Mouse (Mus musculus): ENCODE results near the gene Sgms1. TPM values are rescaled to one million over a fixed set of nuclear protein-coding genes. Genes with fewer than 3 reads are reported as not detected.

Gene Sgms1
- polyA plus RNA-seq, 1 experiment from 2014 or later: 17.4 TPM

- 71% methylated on average over 4 of the region's 4 CpGs for WGBS
- no peaks in the 10 kb centered on the region for H3K4me1 ChIP-seq (replicated peaks; ENCODE audit: control insufficient read depth, insufficient read depth, low read length)
- no peaks in the 10 kb centered on the region for H3K27me3 ChIP-seq (ENCODE audit: control insufficient read depth, insufficient read depth, low read length)
- no peaks in the 10 kb centered on the region for H3K36me3 ChIP-seq (ENCODE audit: control insufficient read depth, insufficient read depth, low read length)
- no peak overlapping the region for H3K4me3 ChIP-seq (ENCODE audit: low read depth, low read length)
- ATAC-seq (ENCODE audit: low FRiP score): no peak
- no peak overlapping the region for H3K27ac ChIP-seq (ENCODE audit: low read depth, low read length)
- H3K9ac ChIP-seq (ENCODE audit: low read depth, low read length): no peak overlapping the region
- H3K4me2 ChIP-seq (replicated peaks; ENCODE audit: low read depth, low read length): no peak overlapping the region
- no peaks in the 10 kb centered on the region for H3K9me3 ChIP-seq (ENCODE audit: control insufficient read depth, low read length)
- no peak for DNase-seq (ENCODE audit: low spot score)
Measured at GRCm38 (mm10) chr19:32304898-32305297, 84.6 kb downstream of the Sgms1 start.

DNA sequence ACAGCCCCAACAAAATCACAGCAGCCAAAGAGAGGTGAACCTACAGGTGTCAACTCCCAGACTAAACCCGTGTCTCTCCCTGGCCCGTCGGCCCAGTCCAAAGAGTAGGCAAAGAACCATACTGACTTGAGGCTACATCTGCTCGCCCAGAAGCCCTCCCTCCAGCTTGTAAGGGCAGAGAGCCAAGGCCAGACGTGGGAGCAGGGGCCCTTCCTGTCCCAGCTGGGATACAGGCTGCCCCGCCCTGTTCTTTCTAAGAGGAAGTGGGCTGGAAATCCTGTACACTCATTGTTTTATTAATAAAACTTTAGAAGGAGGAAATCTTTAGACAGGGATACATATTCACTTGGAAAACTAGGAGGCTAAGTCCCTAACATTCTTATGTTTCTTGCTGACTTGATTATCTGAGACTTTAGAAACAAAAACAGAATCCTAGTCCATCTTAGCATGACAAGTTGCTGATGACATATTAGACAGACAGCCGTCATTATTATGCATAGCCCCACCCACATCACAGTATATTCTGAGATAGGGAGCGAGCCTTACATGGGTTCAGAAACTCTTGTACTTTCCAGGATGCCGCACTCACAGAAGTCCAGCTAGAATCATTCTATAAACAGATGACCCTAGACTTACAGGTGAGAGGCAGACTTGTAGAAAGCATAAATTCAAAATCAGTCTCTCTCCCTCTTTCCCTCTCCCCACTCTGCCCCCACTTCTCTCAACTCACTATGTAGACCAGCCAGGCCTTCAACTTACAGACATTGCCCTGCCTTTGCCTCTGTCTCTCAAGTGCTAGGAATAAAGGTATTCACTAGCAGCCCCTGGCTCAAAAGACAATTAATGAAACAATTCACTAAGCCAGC, 85.3 kb downstream of the Sgms1 start:
- Histone ChIP-seq H3K4me2 (replicated peaks; ENCODE audit: low read depth, low read length) (no peak overlapping the region), H3K36me3 (ENCODE audit: control insufficient read depth, insufficient read depth, low read length) (no peaks in the 10 kb centered on the region), H3K9ac (ENCODE audit: low read depth, low read length) (no peak overlapping the region), H3K4me3 (ENCODE audit: low read depth, low read length) (no peak overlapping the region), H3K4me1 (replicated peaks; ENCODE audit: control insufficient read depth, insufficient read depth, low read length) (no peaks in the 10 kb centered on the region), H3K27ac (ENCODE audit: low read depth, low read length) (no peak overlapping the region), H3K9me3 (ENCODE audit: control insufficient read depth, low read length) (no peaks in the 10 kb centered on the region), H3K27me3 (ENCODE audit: control insufficient read depth, insufficient read depth, low read length) (no peaks in the 10 kb centered on the region)
- DNase-seq (ENCODE audit: low spot score): no peak
- 80% methylated on average over 9 of the region's 9 CpGs for WGBS
- no peak for ATAC-seq (ENCODE audit: low FRiP score)

DNA sequence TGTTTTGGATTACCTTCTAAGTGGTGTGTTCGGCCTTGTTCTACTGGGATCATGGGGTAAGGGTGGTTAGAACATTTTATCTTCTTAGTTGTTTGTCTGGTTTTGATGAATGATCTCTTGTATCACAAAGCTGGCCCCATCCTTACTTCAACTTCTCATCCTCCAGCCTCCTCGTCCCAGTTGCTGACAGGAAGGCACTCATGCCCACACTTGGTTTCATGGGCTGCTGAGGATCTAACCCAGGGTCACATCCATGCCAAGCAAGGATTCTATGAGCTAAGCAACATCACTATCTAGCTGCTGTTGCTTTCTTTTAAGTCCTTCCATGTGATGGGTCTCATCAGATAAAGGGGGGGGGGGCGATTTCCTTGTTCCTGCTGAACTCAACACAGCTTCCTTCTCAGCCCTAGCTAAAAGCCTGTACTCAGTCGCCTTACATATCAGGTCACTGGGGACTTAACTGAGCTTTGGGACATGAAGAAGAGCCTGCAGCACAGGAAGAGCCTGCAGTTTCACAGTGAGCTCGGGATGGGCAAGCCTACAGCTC, 86.6 kb downstream of the Sgms1 start:
- Histone ChIP-seq H3K4me3 (ENCODE audit: low read depth, low read length) (no peak overlapping the region), H3K9me3 (ENCODE audit: control insufficient read depth, low read length) (no peaks in the 10 kb centered on the region), H3K4me2 (replicated peaks; ENCODE audit: low read depth, low read length) (no peak overlapping the region), H3K27me3 (ENCODE audit: control insufficient read depth, insufficient read depth, low read length) (no peaks in the 10 kb centered on the region), H3K27ac (ENCODE audit: low read depth, low read length) (no peak overlapping the region), H3K36me3 (ENCODE audit: control insufficient read depth, insufficient read depth, low read length) (no peaks in the 10 kb centered on the region), H3K4me1 (replicated peaks; ENCODE audit: control insufficient read depth, insufficient read depth, low read length) (no peaks in the 10 kb centered on the region), H3K9ac (ENCODE audit: low read depth, low read length) (no peak overlapping the region)
- DNase-seq (ENCODE audit: low spot score) (no peak), ATAC-seq (ENCODE audit: low FRiP score) (no peak)
- WGBS: 81% methylated on average over 5 of the region's 5 CpGs

- Histone ChIP-seq H3K4me3 (ENCODE audit: low read depth, low read length) (no peak overlapping the region), H3K9ac (ENCODE audit: low read depth, low read length) (no peak overlapping the region), H3K4me2 (replicated peaks; ENCODE audit: low read depth, low read length) (no peak overlapping the region), H3K36me3 (ENCODE audit: control insufficient read depth, insufficient read depth, low read length) (no peaks in the 10 kb centered on the region), H3K9me3 (ENCODE audit: control insufficient read depth, low read length) (no peaks in the 10 kb centered on the region), H3K27ac (ENCODE audit: low read depth, low read length) (no peak overlapping the region), H3K4me1 (replicated peaks; ENCODE audit: control insufficient read depth, insufficient read depth, low read length) (no peaks in the 10 kb centered on the region), H3K27me3 (ENCODE audit: control insufficient read depth, insufficient read depth, low read length) (no peaks in the 10 kb centered on the region)
- 93% methylated on average over 3 of the region's 3 CpGs for WGBS
- ATAC-seq (ENCODE audit: low FRiP score): no peak
- DNase-seq (ENCODE audit: low spot score): no peak
Measured at GRCm38 (mm10) chr19:32301568-32301967, 87.9 kb downstream of the Sgms1 start.

DNA sequence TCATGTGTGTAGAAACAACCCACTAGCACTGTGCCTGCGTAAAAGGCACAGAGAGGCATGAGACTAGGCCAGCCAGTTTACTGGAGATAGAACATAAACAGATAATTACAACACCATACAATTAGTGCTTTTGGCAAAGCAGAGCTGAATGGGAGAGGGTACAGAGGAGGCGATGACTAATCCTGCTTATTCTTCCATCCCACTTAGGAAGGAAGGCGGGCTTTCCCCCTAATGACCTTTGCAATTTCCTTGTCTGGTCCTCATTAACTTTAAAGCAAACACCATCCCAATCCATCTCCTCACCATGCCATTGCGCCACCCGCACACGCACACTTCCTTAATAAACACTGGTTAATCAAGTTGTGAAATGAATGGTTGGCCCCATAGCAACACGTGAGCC, 91.3 kb downstream of the Sgms1 start:
- Histone ChIP-seq H3K4me2 (replicated peaks; ENCODE audit: low read depth, low read length) (no peak overlapping the region), H3K36me3 (ENCODE audit: control insufficient read depth, insufficient read depth, low read length) (no peaks in the 10 kb centered on the region), H3K27me3 (ENCODE audit: control insufficient read depth, insufficient read depth, low read length) (no peaks in the 10 kb centered on the region), H3K4me3 (ENCODE audit: low read depth, low read length) (no peak overlapping the region), H3K4me1 (replicated peaks; ENCODE audit: control insufficient read depth, insufficient read depth, low read length) (no peaks in the 10 kb centered on the region), H3K9me3 (ENCODE audit: control insufficient read depth, low read length) (no peaks in the 10 kb centered on the region), H3K9ac (ENCODE audit: low read depth, low read length) (no peak overlapping the region), H3K27ac (ENCODE audit: low read depth, low read length) (no peak overlapping the region)
- DNase-seq (ENCODE audit: low spot score): no peak
- WGBS: 80% methylated on average over 7 of the region's 7 CpGs
- ATAC-seq (ENCODE audit: low FRiP score): no peak

DNA sequence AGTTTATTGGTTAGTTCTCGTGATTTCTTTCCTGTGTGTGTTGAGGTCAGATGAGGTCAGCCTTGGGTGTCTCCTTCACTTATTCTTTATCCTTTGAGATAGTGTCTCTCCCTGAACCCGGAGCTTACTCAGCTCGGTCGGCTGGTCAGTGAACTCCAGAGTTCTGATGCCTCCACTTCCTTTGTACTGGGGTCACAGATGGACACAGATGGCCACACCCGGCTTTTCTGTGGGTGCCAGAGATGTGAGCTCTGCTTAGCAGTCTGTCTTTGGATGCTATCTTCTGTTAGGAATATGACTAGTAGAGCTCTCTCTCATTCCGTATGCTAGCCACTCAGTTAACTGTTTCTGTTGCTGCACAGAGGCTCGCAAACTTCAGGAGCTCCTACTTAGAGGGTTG, 92.7 kb downstream of the Sgms1 start:
- ATAC-seq (ENCODE audit: low FRiP score): no peak
- Histone ChIP-seq H3K4me3 (ENCODE audit: low read depth, low read length) (no peak overlapping the region), H3K4me1 (replicated peaks; ENCODE audit: control insufficient read depth, insufficient read depth, low read length) (no peaks in the 10 kb centered on the region), H3K27me3 (ENCODE audit: control insufficient read depth, insufficient read depth, low read length) (no peaks in the 10 kb centered on the region), H3K9ac (ENCODE audit: low read depth, low read length) (no peak overlapping the region), H3K27ac (ENCODE audit: low read depth, low read length) (no peak overlapping the region), H3K9me3 (ENCODE audit: control insufficient read depth, low read length) (no peaks in the 10 kb centered on the region), H3K4me2 (replicated peaks; ENCODE audit: low read depth, low read length) (no peak overlapping the region), H3K36me3 (ENCODE audit: control insufficient read depth, insufficient read depth, low read length) (no peaks in the 10 kb centered on the region)
- 85% methylated on average over 7 of the region's 7 CpGs for WGBS
- DNase-seq (ENCODE audit: low spot score): no peak

- no peaks in the 10 kb centered on the region for H3K4me1 ChIP-seq (replicated peaks; ENCODE audit: control insufficient read depth, insufficient read depth, low read length)
- DNase-seq (ENCODE audit: low spot score) (no peak), ATAC-seq (ENCODE audit: low FRiP score) (no peak)
- whole genome bisulfite sequencing: 86% methylated on average over 7 of the region's 7 CpGs
- no peak overlapping the region for H3K4me3 ChIP-seq (ENCODE audit: low read depth, low read length)
- H3K27me3 ChIP-seq (ENCODE audit: control insufficient read depth, insufficient read depth, low read length): no peaks in the 10 kb centered on the region
- no peak overlapping the region for H3K9ac ChIP-seq (ENCODE audit: low read depth, low read length)
- H3K36me3 ChIP-seq (ENCODE audit: control insufficient read depth, insufficient read depth, low read length): no peaks in the 10 kb centered on the region
- no peak overlapping the region for H3K4me2 ChIP-seq (replicated peaks; ENCODE audit: low read depth, low read length)
- H3K27ac ChIP-seq (ENCODE audit: low read depth, low read length): no peak overlapping the region
- H3K9me3 ChIP-seq (ENCODE audit: control insufficient read depth, low read length): no peaks in the 10 kb centered on the region
Measured at GRCm38 (mm10) chr19:32295581-32295980, 93.9 kb downstream of the Sgms1 start.

- ATAC-seq (ENCODE audit: low FRiP score) (no peak), DNase-seq (ENCODE audit: low spot score) (no peak)
- Histone ChIP-seq H3K4me3 (ENCODE audit: low read depth, low read length) (no peak overlapping the region), H3K4me2 (replicated peaks; ENCODE audit: low read depth, low read length) (no peak overlapping the region), H3K9ac (ENCODE audit: low read depth, low read length) (no peak overlapping the region), H3K27ac (ENCODE audit: low read depth, low read length) (no peak overlapping the region), H3K36me3 (ENCODE audit: control insufficient read depth, insufficient read depth, low read length) (no peaks in the 10 kb centered on the region), H3K4me1 (replicated peaks; ENCODE audit: control insufficient read depth, insufficient read depth, low read length) (no peaks in the 10 kb centered on the region), H3K9me3 (ENCODE audit: control insufficient read depth, low read length) (no peaks in the 10 kb centered on the region), H3K27me3 (ENCODE audit: control insufficient read depth, insufficient read depth, low read length) (no peaks in the 10 kb centered on the region)
- 82% methylated on average over 12 of the region's 12 CpGs for WGBS
Measured at GRCm38 (mm10) chr19:32292782-32293776, 96.4 kb downstream of the Sgms1 start.

Measured in hindbrain, embryonic 11.5 days (tissue).